Mouse (Mus musculus): Measurements from ENCODE around the gene A730049H05Rik. TPM values are rescaled to one million over a fixed set of nuclear protein-coding genes. Genes with fewer than 3 reads are reported as not detected.

A730049H05Rik gene
- polyA plus RNA-seq, 1 experiment from 2014 or later, result not detected

- Histone ChIP-seq H3K4me1 (ENCODE audit: control insufficient read depth, insufficient read depth, low read length) (no peaks in the 10 kb centered on the region), H3K4me2 (ENCODE audit: low read length) (no peak overlapping the region), H3K4me3 (ENCODE audit: low read depth, low read length) (no peak overlapping the region), H3K9ac (ENCODE audit: low read length) (no peak overlapping the region), H3K27me3 (replicated peaks; ENCODE audit: control insufficient read depth, insufficient read depth, low read length) (no peaks in the 10 kb centered on the region), H3K9me3 (replicated peaks; ENCODE audit: control insufficient read depth, low read length) (no peaks in the 10 kb centered on the region), H3K27ac (ENCODE audit: low read depth, low read length) (no peak overlapping the region), H3K36me3 (ENCODE audit: control insufficient read depth, insufficient read depth, low read length) (no peaks in the 10 kb centered on the region)
- ATAC-seq (no peak), DNase-seq (ENCODE audit: low spot score) (no peak)
- 79% methylated on average over 2 of the region's 2 CpGs for WGBS
Measured at GRCm38 (mm10) chr6:92801462-92801861, 14.8 kb upstream of the A730049H05Rik start.

DNA sequence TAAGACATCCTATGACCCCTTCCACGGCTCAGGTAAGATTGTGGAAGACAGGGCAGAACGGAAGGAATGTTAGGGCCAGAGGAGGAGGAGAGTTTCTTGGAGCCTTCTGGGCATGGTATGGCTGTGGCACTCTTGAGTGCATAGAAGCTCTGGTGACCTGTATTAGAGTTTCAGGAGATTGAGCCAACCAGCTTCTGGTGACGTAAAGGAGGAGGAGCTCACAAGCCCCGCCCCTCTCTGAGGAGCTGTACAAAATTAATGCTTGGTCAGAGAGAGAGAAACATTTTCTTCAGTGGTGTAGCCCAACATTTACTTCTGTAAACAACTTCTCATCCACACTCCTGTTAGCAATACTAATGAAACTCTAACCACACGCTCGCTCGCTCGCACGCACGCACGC, 13.9 kb upstream of the A730049H05Rik start:
- Histone ChIP-seq H3K4me3 (ENCODE audit: low read depth, low read length) (no peak overlapping the region), H3K9me3 (replicated peaks; ENCODE audit: control insufficient read depth, low read length) (no peaks in the 10 kb centered on the region), H3K27me3 (replicated peaks; ENCODE audit: control insufficient read depth, insufficient read depth, low read length) (no peaks in the 10 kb centered on the region), H3K4me2 (ENCODE audit: low read length) (no peak overlapping the region), H3K36me3 (ENCODE audit: control insufficient read depth, insufficient read depth, low read length) (no peaks in the 10 kb centered on the region), H3K4me1 (ENCODE audit: control insufficient read depth, insufficient read depth, low read length) (no peaks in the 10 kb centered on the region), H3K9ac (ENCODE audit: low read length) (no peak overlapping the region), H3K27ac (ENCODE audit: low read depth, low read length) (no peak overlapping the region)
- ATAC-seq (no peak), DNase-seq (ENCODE audit: low spot score) (no peak)
- 93% methylated on average over 11 of the region's 11 CpGs for WGBS

DNA sequence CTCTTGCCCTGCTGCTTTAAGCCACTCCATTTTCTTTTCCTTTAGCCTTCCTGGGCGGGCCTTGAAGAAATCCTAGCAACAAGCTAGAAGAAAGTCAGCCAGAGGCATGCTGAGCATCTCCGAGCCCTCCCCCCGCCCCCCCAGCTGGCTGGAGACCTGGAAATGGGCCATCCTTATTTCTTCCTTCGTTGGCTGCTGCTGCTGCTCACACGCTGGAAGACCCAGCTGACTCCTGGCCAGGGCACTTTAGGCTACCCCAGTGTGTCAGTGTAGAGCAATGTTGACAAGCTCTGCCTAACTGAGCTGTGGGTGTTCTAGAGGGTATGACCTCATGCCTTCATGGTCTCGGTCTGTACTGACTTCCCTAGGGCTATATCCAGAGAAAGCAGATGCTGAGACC, 13.1 kb upstream of the A730049H05Rik start:
- Histone ChIP-seq H3K4me2 (ENCODE audit: low read length) (no peak overlapping the region), H3K9me3 (replicated peaks; ENCODE audit: control insufficient read depth, low read length) (no peaks in the 10 kb centered on the region), H3K4me1 (ENCODE audit: control insufficient read depth, insufficient read depth, low read length) (no peaks in the 10 kb centered on the region), H3K27me3 (replicated peaks; ENCODE audit: control insufficient read depth, insufficient read depth, low read length) (no peaks in the 10 kb centered on the region), H3K4me3 (ENCODE audit: low read depth, low read length) (no peak overlapping the region), H3K36me3 (ENCODE audit: control insufficient read depth, insufficient read depth, low read length) (no peaks in the 10 kb centered on the region), H3K27ac (ENCODE audit: low read depth, low read length) (no peak overlapping the region), H3K9ac (ENCODE audit: low read length) (no peak overlapping the region)
- DNase-seq (ENCODE audit: low spot score) (no peak), ATAC-seq (no peak)
- 71% methylated on average over 6 of the region's 6 CpGs for WGBS

- no peak for ATAC-seq
- 88% methylated on average over 3 of the region's 3 CpGs for WGBS
Measured at GRCm38 (mm10) chr6:92804254-92804971, 11.9 kb upstream of the A730049H05Rik start.

DNA sequence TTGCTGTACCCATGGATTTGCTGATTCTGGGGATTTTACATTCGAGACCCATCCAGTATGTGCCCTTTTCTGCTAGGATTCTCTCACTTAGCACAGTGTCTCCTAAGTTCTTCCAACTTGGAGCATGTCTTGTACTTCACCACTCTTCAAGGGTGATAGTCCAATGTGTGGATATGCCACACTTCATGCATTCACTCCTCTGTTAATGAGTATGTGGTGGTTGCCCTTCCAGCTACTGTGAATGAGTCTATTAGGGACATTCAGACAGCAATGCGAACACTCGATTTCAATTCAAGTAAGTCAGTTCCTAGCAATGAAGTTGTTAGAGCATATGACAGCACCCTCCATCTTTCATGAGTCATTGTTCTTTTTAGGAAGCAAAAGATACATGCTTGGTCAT, 6.5 kb upstream of the A730049H05Rik start:
- no peaks in the 10 kb centered on the region for H3K36me3 ChIP-seq (ENCODE audit: control insufficient read depth, insufficient read depth, low read length)
- no peak for DNase-seq (ENCODE audit: low spot score)
- H3K27ac ChIP-seq (ENCODE audit: low read depth, low read length), result no peak overlapping the region
- no peak overlapping the region for H3K4me2 ChIP-seq (ENCODE audit: low read length)
- H3K9me3 ChIP-seq (replicated peaks; ENCODE audit: control insufficient read depth, low read length), result no peaks in the 10 kb centered on the region
- no peaks in the 10 kb centered on the region for H3K4me1 ChIP-seq (ENCODE audit: control insufficient read depth, insufficient read depth, low read length)
- WGBS, result 87% methylated on average over 3 of the region's 3 CpGs
- H3K9ac ChIP-seq (ENCODE audit: low read length), result no peak overlapping the region
- H3K27me3 ChIP-seq (replicated peaks; ENCODE audit: control insufficient read depth, insufficient read depth, low read length), result no peaks in the 10 kb centered on the region
- no peak overlapping the region for H3K4me3 ChIP-seq (ENCODE audit: low read depth, low read length)
- no peak for ATAC-seq

More at GRCm38 (mm10) chr6:92804254-92804971, 11.9 kb upstream of the A730049H05Rik start:
- H3K36me3 ChIP-seq (ENCODE audit: control insufficient read depth, insufficient read depth, low read length), result no peaks in the 10 kb centered on the region
- no peaks in the 10 kb centered on the region for H3K9me3 ChIP-seq (replicated peaks; ENCODE audit: control insufficient read depth, low read length)
- H3K9ac ChIP-seq (ENCODE audit: low read length), result no peak overlapping the region
- H3K27ac ChIP-seq (ENCODE audit: low read depth, low read length), result no peak overlapping the region
- H3K4me2 ChIP-seq (ENCODE audit: low read length), result no peak overlapping the region
- no peaks in the 10 kb centered on the region for H3K27me3 ChIP-seq (replicated peaks; ENCODE audit: control insufficient read depth, insufficient read depth, low read length)
- no peak for DNase-seq (ENCODE audit: low spot score)
- no peak overlapping the region for H3K4me3 ChIP-seq (ENCODE audit: low read depth, low read length)
- H3K4me1 ChIP-seq (ENCODE audit: control insufficient read depth, insufficient read depth, low read length), result no peaks in the 10 kb centered on the region

- Histone ChIP-seq H3K9me3 (replicated peaks; ENCODE audit: control insufficient read depth, low read length) (no peaks in the 10 kb centered on the region), H3K27ac (ENCODE audit: low read depth, low read length) (no peak overlapping the region), H3K27me3 (replicated peaks; ENCODE audit: control insufficient read depth, insufficient read depth, low read length) (no peaks in the 10 kb centered on the region), H3K4me1 (ENCODE audit: control insufficient read depth, insufficient read depth, low read length) (no peaks in the 10 kb centered on the region), H3K4me2 (ENCODE audit: low read length) (no peak overlapping the region), H3K9ac (ENCODE audit: low read length) (no peak overlapping the region), H3K4me3 (ENCODE audit: low read depth, low read length) (no peak overlapping the region), H3K36me3 (ENCODE audit: control insufficient read depth, insufficient read depth, low read length) (no peaks in the 10 kb centered on the region)
- DNase-seq (ENCODE audit: low spot score), result no peak
- 89% methylated on average over 2 of the region's 2 CpGs for WGBS
- no peak for ATAC-seq
Measured at GRCm38 (mm10) chr6:92810628-92811027, 5.7 kb upstream of the A730049H05Rik start.

- ATAC-seq, result no peak
- Histone ChIP-seq H3K27me3 (replicated peaks; ENCODE audit: control insufficient read depth, insufficient read depth, low read length) (no peaks in the 10 kb centered on the region), H3K9ac (ENCODE audit: low read length) (no peak overlapping the region), H3K4me2 (ENCODE audit: low read length) (no peak overlapping the region), H3K27ac (ENCODE audit: low read depth, low read length) (no peak overlapping the region), H3K36me3 (ENCODE audit: control insufficient read depth, insufficient read depth, low read length) (no peaks in the 10 kb centered on the region), H3K4me3 (ENCODE audit: low read depth, low read length) (no peak overlapping the region), H3K9me3 (replicated peaks; ENCODE audit: control insufficient read depth, low read length) (no peaks in the 10 kb centered on the region), H3K4me1 (ENCODE audit: control insufficient read depth, insufficient read depth, low read length) (peaks cover 5% of the 10 kb centered on the region)
- DNase-seq (ENCODE audit: low spot score), result no peak
Measured at GRCm38 (mm10) chr6:92811566-92811965, 4.7 kb upstream of the A730049H05Rik start.

DNA sequence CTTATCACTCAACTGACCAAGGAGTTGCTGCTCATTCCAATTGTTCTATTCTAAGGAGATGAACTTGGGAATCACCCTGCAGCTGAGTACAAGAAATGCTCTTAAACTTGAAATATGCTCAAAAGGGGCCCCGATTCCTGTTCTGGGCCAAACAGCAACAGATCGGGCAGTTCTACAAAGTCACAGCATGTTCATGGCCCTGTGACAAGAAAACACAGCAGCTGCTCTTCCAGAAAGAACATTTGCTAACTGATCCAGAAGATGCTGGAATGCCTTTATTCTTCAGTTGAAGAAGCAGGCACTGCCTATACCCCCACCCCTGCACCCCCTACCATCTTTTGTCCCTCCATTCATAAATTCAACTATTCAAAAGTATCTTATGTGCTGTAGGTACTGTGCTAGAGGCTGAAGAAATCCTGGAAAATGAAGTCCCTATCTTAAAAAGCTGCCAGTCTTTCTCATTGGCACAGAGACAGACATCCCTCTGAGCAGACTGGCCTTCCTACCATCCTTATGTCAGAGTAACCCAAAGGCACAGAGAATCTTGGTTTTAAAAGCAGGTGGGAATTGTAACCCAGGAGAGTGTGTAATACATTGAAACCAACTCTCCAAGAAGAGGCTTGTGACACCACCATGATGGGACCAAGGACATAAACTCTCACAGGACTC, 3.4 kb upstream of the A730049H05Rik start:
- Histone ChIP-seq H3K27me3 (replicated peaks; ENCODE audit: control insufficient read depth, insufficient read depth, low read length) (no peaks in the 10 kb centered on the region), H3K9ac (ENCODE audit: low read length) (no peak overlapping the region), H3K36me3 (ENCODE audit: control insufficient read depth, insufficient read depth, low read length) (no peaks in the 10 kb centered on the region), H3K4me2 (ENCODE audit: low read length) (no peak overlapping the region), H3K4me3 (ENCODE audit: low read depth, low read length) (no peak overlapping the region), H3K4me1 (ENCODE audit: control insufficient read depth, insufficient read depth, low read length) (peaks cover 11% of the 10 kb centered on the region), H3K9me3 (replicated peaks; ENCODE audit: control insufficient read depth, low read length) (no peaks in the 10 kb centered on the region), H3K27ac (ENCODE audit: low read depth, low read length) (no peak overlapping the region)
- ATAC-seq, result no peak
- peak; percentile 22 for DNase-seq (ENCODE audit: low spot score)
- 53% methylated on average over 2 of the region's 2 CpGs for WGBS

- no peak for DNase-seq (ENCODE audit: low spot score)
- Histone ChIP-seq H3K36me3 (ENCODE audit: control insufficient read depth, insufficient read depth, low read length) (no peaks in the 10 kb centered on the region), H3K27me3 (replicated peaks; ENCODE audit: control insufficient read depth, insufficient read depth, low read length) (no peaks in the 10 kb centered on the region), H3K4me1 (ENCODE audit: control insufficient read depth, insufficient read depth, low read length) (peaks cover 20% of the 10 kb centered on the region), H3K4me3 (ENCODE audit: low read depth, low read length) (no peak overlapping the region), H3K9ac (ENCODE audit: low read length) (no peak overlapping the region), H3K27ac (ENCODE audit: low read depth, low read length) (no peak overlapping the region), H3K4me2 (ENCODE audit: low read length) (no peak overlapping the region), H3K9me3 (replicated peaks; ENCODE audit: control insufficient read depth, low read length) (no peaks in the 10 kb centered on the region)
- ATAC-seq, result no peak
- WGBS, result 12% methylated on average over 8 of the region's 8 CpGs
Measured at GRCm38 (mm10) chr6:92817661-92818060, 1.4 kb downstream of the A730049H05Rik start.
